Mouse (Mus musculus) liver, postnatal 0 days (tissue): Measurements from ENCODE around the gene Tmem179b.

ENCODE experiments used
- CTCF ChIP-seq: sonication (generic); IDR thresholded peaks from 2 replicates; pipeline ENCODE4 v1.5.1; 2016; ENCODE audit warnings: antibody characterized with exemption, low read depth
- EP300 ChIP-seq: IDR thresholded peaks from 2 replicates; pipeline ENCODE4 v1.6.1; 2016; ENCODE audit warnings: antibody characterized with exemption, low read depth, mild to moderate bottlenecking

DNA sequence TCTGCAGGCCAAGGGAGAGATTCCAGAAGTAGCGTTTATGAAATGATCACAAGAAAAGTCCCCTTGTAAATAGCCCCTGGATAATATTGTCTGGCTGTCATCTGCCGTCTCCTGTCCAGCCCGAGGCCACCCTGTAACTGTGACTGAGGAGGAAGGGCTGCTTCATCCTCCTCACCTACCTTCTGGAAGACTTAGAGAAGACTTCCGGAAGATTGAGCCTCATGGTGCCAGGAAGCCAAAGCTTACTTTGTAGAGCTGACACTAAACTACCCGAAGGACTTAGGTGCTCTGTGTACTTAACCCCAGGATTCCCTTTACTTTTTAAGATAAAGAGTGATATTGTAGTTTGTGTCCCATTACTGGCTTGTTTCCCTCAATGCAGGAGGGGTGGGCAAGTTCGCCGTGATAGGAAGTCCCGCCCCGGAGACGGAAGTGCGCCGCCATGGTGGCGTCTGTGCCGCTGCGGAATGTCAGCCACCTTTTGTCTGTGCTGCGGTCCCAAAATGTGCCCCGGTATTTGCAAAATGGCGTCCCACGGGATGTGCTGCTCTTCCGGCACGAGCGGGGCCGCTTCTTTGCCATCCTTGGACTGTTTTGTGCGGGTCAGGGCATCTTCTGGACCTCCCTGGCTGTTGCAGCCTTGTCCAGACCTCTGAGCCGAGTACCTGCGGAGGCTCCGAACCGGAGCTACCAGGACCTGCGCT is 3.5 kb downstream of the Tmem179b start, which contains the start of gene Tmem223:
- TF ChIP-seq CTCF (peak; percentile 32; the same call in 1 of the 2 replicates), EP300 (no peak)
